Mouse (Mus musculus) G1E (cell line): ENCODE measurements around the gene Prpf6. TPM values are rescaled to one million over a fixed set of nuclear protein-coding genes. Genes with fewer than 3 reads are reported as not detected.

Experiments
- ATAC-seq: 2 replicates; pipeline ENCODE4 v1.8.0; 2016; ENCODE audit warnings: mild to moderate bottlenecking; ENCODE audit not compliant: insufficient number of reproducible peaks, poor library complexity, low FRiP score, severe bottlenecking; ENCODE audit errors: extremely low read depth
- DNase-seq: peaks from one replicate; pipeline ENCODE4 v3.0.0; 2012; ENCODE audit warnings: low spot score
- H3K27me3 ChIP-seq: 2 replicates; pipeline ENCODE4 v1.6.1; 2012; ENCODE audit warnings: mild to moderate bottlenecking, low read length, inconsistent platforms; ENCODE audit not compliant: insufficient read depth
- H3K36me3 ChIP-seq: replicated peaks from 2 replicates; pipeline ENCODE3; 2012; ENCODE audit warnings: mild to moderate bottlenecking, inconsistent platforms
- H3K4me1 ChIP-seq: 2 replicates; pipeline ENCODE4 v1.6.1; 2012; ENCODE audit warnings: low read depth, low read length, inconsistent platforms, mixed read lengths; ENCODE audit not compliant: insufficient read depth
- H3K4me3 ChIP-seq: 2 replicates; pipeline ENCODE4 v1.5.1; 2012; ENCODE audit warnings: low read depth, mild to moderate bottlenecking, inconsistent platforms, low read length, moderate library complexity, mixed read lengths
- H3K9me3 ChIP-seq: replicated peaks from 2 replicates; pipeline ENCODE4 v1.6.1; 2012; ENCODE audit warnings: inconsistent platforms
- CTCF ChIP-seq: IDR thresholded peaks from 2 replicates; pipeline ENCODE4 v1.5.1; 2012; ENCODE audit warnings: low read depth, low read length, inconsistent platforms, mixed read lengths
- GATA1 ChIP-seq: IDR thresholded peaks from 2 replicates; pipeline ENCODE4 v1.6.1; 2012; ENCODE audit warnings: borderline replicate concordance, low read length, inconsistent platforms, mixed read lengths
- GATA2 ChIP-seq: IDR thresholded peaks from 2 replicates; pipeline ENCODE4 v1.6.1; 2012; ENCODE audit warnings: low read depth, low read length, inconsistent platforms, borderline replicate concordance
- POLR2AphosphoS5 ChIP-seq: IDR thresholded peaks from 2 replicates; pipeline ENCODE4 v1.6.1; 2012; ENCODE audit warnings: low read depth, low read length, inconsistent platforms; ENCODE audit not compliant: insufficient replicate concordance
- TAL1 ChIP-seq: conservative IDR thresholded peaks from 2 replicates; pipeline ENCODE4 v1.6.1; 2012; ENCODE audit warnings: low read depth, low read length, inconsistent platforms, mixed read lengths
- polyA plus RNA-seq: library from polyadenylated mRNA; stranded (reverse); fragments of >175 nt; gene quantifications from 2 replicates; pipeline ENCODE4 v1.2.3, GENCODE M21; 2012
- total RNA-seq, 2 experiments: library from RNA; stranded (forward) in 1 of 2; stranded (reverse) in 1 of 2; fragments of 200-1000 nt in 1 of 2; fragments of >200 nt in 1 of 2; fragmentation: Nextera tagmentation in 1 of 2; gene quantifications; 2 replicates each; pipeline ENCODE4 v1.2.3; 2014 to 2017

Gene Prpf6
- total and polyA plus RNA-seq, 3 experiments: 27.8 to 91.9 (median 53.1) TPM

GRCm38 (mm10) chr2:181687586-181687985, 95.9 kb downstream of the Prpf6 start:
- Histone ChIP-seq H3K4me3 (no peak overlapping the region), H3K9me3 (no peaks in the 10 kb centered on the region), H3K4me1 (peaks cover 16% of the 10 kb centered on the region), H3K27me3 (peaks cover 34% of the 10 kb centered on the region), H3K36me3 (peaks cover 56% of the 10 kb centered on the region)
- DNase-seq: no peak
- no peak for TF ChIP-seq TAL1
- TF ChIP-seq CTCF: no peak
- no peak for TF ChIP-seq GATA2
- no peak for TF ChIP-seq POLR2AphosphoS5
- TF ChIP-seq GATA1: no peak
- no peak for ATAC-seq

GRCm38 (mm10) chr2:181689466-181690160, 97.9 kb downstream of the Prpf6 start:
- H3K9me3 ChIP-seq: no peaks in the 10 kb centered on the region
- no peak for TF ChIP-seq TAL1
- TF ChIP-seq CTCF: no peak
- peaks cover 36% of the 10 kb centered on the region for H3K4me1 ChIP-seq
- ATAC-seq (no peak), DNase-seq (no peak)
- peaks cover 58% of the 10 kb centered on the region for H3K36me3 ChIP-seq
- H3K27me3 ChIP-seq: peaks cover 31% of the 10 kb centered on the region
- no peak overlapping the region for H3K4me3 ChIP-seq

GRCm38 (mm10) chr2:181691083-181691482, 99.4 kb downstream of the Prpf6 start:
- no peak overlapping the region; the same call in 1 of the 2 replicates for H3K4me3 ChIP-seq
- peaks cover 36% of the 10 kb centered on the region for H3K4me1 ChIP-seq
- ATAC-seq (no peak), DNase-seq (no peak)
- TF ChIP-seq CTCF: no peak
- TF ChIP-seq GATA2: no peak
- no peak for TF ChIP-seq POLR2AphosphoS5
- no peak for TF ChIP-seq GATA1
- TF ChIP-seq TAL1: no peak
- H3K9me3 ChIP-seq: no peaks in the 10 kb centered on the region
- peaks cover 34% of the 10 kb centered on the region for H3K27me3 ChIP-seq
- H3K36me3 ChIP-seq: peaks cover 58% of the 10 kb centered on the region

- TF ChIP-seq GATA1 (no peak), CTCF (no peak), POLR2AphosphoS5 (no peak), GATA2 (no peak), TAL1 (no peak)
- DNase-seq (peak; percentile 51), ATAC-seq (peak; percentile 36; the same call in 1 of the 2 replicates)
- Histone ChIP-seq H3K4me3 (peak overlapping the region; percentile 28; the same call in 1 of the 2 replicates), H3K4me1 (peaks cover 36% of the 10 kb centered on the region), H3K27me3 (peaks cover 32% of the 10 kb centered on the region), H3K9me3 (no peaks in the 10 kb centered on the region), H3K36me3 (peaks cover 56% of the 10 kb centered on the region)
These were observed 99.9 kb downstream of the Prpf6 start for GRCm38 (mm10) chr2:181691571-181691970.

GRCm38 (mm10) chr2:181692304-181692703, 100.6 kb downstream of the Prpf6 start:
- TF ChIP-seq GATA2: no peak
- Histone ChIP-seq H3K27me3 (peaks cover 38% of the 10 kb centered on the region), H3K36me3 (peaks cover 49% of the 10 kb centered on the region), H3K4me3 (no peak overlapping the region; the same call in 1 of the 2 replicates), H3K9me3 (no peaks in the 10 kb centered on the region), H3K4me1 (peaks cover 36% of the 10 kb centered on the region)
- ATAC-seq: no peak
- no peak for DNase-seq

GRCm38 (mm10) chr2:181693339-181694280, 101.9 kb downstream of the Prpf6 start, which contains the start of gene Rgs19:
Rgs19 (minus strand) TSS chr2:181693977.
- Histone ChIP-seq H3K4me1 (peaks cover 38% of the 10 kb centered on the region), H3K9me3 (no peaks in the 10 kb centered on the region), H3K4me3 (peak within 1 kb of the TSS; percentile 73), H3K27me3 (peaks cover 38% of the 10 kb centered on the region), H3K36me3 (peaks cover 37% of the 10 kb centered on the region)
- peak; percentile 90 for DNase-seq
- peak; percentile 59 for ATAC-seq
- TF ChIP-seq CTCF (no peak), TAL1 (no peak), GATA2 (no peak), POLR2AphosphoS5 (no peak), GATA1 (no peak)
